Mouse (Mus musculus): Measurements from ENCODE around the gene Bub1.

Gene Bub1

DNA sequence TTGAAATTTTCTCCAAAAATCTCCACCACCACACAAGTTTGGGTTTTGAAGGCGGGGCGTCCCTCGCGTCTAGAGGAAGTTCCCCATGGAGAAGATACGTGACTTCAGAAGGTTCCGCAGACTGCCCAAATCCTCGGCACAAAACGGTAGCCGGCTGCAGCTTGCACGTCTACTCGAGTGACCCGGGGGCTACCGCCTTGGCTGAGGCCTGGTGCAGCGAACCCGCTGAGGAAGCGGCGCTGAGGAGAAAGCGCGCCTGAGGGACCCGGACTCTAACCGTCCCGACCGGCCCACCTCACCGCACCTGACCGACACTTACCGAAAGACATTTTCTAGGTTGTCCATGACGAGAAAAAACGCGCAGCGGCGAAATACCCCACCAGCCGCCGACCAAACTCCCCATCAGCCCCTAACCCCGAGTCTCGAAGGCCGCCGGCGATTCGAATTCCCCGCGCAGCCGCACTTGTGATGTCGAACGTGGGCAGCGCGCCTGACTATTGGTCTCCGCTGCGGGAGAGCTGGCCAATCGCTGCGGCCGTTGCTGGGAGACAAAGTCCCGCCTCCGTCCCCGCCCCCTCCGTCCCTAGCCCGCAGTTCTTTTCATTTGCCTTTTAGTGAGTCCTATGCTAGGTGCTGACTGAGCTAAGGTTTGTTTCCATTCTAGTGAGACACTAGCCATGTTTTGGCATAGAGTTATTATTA is at the start of gene Bub1:
Bub1 (minus strand) TSS at position 465 of the 702 bp plus-strand sequence.
- in situ Hi-C loops (cut with MboI, MseI): no loop called here

DNA sequence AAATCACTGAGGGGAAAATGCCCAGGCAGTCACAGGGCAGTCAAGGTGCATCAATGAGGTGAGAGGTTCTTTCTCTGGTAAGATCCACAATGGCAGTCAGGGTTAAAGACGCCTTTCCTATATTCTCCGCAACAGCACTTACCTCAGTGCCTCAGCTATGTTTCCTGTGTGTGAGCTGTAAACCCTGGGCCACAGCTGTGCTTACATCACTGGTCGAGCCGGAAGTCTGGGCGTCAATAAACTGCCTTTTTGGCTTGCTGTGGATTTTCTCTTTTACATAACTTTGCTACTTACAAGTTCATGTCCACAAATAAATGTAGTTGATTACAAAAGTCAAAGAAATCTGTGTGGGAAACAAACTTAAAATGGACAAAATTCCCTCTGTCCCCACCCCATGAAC is 49.4 kb upstream of the Bub1 start:
- in situ Hi-C loops (cut with MboI, MseI): no loop called here

DNA sequence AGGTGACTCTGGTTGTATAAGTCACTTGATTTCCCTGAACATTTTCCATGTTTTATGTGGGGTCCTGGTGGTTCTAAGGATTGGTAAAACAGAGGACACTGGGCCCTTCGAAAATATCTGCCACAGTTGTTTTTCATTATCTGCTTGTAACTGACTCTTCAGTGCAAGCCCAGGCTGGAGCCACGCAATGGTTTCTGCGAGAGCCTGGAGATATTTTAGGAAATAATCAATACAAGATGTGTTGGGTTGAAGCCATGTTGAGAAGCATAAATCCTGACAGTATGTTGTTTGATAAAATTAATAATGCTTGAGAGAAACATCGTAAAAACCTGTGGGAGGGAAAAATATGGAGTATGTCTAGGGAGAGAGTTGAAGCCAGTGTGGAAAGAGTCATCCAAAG is 32.7 kb upstream of the Bub1 start:
- in situ Hi-C loops (cut with MboI, MseI): no loop called here

DNA sequence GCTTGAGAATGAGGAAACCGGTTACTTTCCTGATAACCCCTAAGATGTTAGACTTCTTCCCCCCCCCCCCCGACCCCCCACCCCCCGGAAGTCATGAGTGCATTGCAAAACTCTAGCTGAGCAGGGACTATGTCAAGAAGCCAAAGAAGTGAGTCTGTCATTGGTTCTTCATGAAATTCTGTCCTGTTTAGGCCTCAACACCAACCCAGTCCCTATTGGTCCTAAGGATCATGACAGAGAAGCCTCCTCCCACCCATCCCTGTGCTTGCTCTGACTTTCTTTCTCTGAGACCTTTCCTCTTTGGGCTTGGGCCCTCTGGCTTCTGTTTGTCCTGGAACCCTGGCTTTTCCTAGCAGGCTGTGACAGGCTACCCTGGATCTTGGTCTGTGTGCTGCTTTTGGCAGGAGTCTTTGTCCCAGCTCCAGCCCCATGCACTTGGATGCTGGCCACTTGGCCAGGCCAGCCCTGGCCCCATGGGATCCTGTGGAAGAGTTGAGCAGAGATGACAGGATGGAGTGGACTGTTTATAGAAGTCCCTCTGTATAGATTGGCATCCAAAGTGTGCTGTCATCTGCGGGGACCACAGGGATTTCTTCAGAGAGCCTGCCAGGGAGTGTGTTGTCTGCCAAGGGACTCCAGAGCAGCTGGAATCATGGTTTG is 22.8 kb upstream of the Bub1 start:
- in situ Hi-C loops (cut with MboI, MseI): no loop called here

DNA sequence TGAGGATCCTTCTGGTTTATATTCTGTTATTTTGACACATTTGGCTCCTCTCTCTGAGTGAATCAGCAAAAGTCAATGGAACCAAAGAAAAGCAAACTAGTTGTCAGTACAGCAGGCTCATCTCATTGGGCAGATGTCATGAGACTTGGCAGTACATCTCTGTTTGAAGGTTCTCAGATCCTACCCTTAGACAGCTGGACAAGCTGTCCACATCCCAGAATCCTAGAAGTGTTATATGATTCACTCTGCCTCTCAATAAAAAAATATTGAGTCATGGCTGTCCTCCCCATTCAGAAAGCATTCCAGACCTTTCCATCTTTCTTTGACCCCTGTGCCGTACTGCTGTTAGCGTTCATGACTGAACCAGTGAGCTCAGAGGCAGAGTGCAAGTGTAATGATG is 18.7 kb upstream of the Bub1 start:
- in situ Hi-C loops (cut with MboI, MseI): no loop called here

DNA sequence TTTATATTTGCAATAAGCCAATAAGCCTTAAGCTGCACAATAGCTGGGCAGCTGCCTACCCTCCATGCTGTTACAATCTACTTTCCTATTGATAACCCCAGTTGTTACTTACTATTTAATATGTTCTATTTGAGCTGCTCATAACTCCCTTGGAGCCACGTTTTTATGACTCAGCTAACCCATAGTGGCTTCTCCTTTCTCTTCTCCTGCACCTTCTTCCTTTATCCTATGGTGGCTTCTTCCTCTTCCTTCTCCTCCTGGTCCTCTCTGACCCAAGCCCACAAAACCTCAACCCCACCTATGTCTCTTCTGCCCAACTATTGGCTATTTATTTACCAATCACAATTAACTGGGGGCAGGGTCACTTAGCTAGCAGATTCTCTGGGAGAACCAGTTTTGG is 14.9 kb upstream of the Bub1 start:
- in situ Hi-C loops (cut with MboI, MseI): no loop called here

DNA sequence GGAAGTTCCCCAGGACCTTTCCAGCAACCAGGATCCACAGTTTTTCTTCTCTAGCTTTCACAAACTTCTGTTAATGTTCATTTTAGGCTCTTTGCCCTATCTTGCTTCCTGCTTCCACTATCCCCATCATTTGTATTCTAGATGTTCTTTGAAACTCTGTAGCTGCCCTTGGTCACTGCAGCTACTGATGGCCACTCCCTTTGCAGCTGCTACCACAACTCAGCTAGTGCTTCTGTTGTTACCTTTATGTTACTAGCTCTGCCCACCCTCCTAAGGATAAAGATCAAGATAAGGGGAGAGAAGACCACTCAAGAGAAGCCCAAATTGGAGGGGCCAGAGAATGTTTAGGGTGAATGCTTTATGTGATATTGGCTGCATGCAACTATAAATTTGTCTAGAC is 14.3 kb upstream of the Bub1 start:
- in situ Hi-C loops (cut with MboI, MseI): no loop called here

DNA sequence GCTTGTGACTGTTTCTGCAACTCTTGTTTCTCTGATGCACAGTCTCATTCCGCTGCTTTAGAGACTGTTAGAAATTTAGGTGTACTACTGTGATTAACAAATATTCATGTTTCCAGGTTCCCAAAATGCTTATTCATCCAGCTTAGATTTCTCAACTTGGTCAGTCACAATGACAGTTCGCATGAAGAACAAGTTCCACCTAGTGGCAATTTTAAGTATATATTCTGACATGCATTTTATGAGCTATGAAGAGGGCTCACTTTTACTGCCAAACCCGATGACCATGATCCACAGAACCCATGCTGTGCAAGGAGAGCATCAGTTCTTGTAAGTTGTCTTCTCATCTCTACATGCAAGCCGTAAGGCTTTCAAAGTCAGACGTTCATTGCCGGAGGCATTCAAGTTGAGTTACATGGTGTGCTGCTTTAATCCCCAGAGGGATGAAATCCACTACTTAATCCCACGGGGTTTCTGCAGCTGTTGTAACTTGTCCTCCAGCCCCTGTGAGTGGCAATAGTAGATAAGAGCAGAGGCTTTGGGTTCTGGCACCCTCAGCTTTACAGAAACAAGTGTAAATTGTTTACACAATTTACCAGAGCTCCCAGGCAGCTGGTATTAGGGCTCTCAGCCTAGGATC is 13.8 kb upstream of the Bub1 start:
- in situ Hi-C loops (cut with MboI, MseI): no loop called here

DNA sequence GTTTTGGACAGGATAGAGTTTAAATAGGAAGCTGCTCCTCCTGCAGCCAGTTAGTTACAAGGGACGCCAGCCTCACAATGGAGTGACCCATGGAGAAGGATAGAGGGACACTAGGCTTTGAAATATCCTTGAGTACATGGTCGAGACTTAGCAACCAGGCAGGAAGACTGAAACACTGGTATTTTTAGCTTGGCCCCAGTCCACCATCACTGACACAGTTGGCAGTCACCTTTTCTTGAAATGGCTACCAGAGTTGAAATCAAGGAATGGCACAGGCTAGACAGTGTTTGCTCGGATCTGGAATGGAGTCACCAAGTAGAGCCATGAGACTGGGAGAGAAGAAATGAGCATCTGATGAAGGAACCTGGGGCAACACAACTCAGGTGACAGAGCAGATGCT is 10.8 kb upstream of the Bub1 start:
- in situ Hi-C loops (cut with MboI, MseI): no loop called here

DNA sequence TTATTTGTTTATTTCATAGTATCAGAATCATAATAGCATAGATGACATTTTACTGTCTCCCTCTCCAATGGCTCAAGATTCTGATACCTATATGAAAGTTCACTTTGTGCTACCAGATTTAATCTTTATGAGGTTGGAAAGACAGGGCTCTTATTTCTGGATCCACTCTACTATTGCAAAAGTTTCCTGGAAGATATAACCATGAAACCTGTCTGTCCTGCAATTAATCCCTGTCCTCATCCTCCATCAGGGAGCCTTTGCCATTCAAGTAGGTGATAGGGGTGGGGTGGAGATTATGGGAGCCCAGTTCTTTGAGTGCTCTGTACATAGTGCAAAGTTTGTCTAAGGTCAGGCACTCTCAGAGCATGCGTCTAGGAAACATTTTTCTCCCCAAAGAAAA is 9.7 kb upstream of the Bub1 start:
- in situ Hi-C loops (cut with MboI, MseI): no loop called here

DNA sequence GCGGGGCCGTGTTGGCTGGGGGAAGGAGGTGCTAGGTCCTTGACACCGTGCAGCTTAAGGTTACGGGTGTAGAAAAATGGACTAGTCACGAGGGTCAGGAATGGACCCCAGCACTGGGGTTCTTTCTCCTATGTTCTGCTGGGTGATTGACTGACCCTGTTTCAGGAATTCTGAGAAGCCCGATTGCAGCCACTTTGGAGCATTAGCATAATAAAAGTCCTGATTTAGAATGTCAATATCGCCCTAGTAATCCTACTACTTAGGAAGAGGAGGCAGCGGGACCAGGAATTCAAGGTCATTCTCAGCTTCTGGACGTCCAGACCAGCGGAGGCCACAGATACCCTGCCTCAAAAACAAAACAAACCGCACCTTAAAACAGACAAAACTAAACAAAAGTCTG is 7.8 kb upstream of the Bub1 start:
- in situ Hi-C loops (cut with MboI, MseI): no loop called here

DNA sequence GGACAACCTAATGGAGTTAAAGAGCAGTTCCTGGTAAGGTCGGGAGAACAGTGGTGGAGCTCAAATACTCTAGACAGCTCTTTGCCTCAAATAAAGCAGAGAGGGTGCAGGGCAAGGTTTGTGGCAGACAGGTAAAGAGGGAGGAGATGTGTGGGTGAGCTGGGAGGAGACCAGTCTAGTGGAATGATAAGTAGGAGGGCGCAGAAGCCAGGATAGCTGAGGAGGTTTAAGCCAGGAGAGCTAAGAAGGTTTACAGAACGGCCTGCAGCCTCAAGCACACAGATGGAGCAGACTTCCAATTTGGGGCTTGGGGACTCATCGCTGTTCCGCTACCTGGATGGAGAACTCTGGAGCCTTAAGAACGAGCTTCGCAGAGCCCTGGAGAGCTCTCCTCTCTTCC is 6.9 kb upstream of the Bub1 start, which contains the start of gene Acoxl:
Acoxl (plus strand) TSS at position 301 of the 400 bp plus-strand sequence.
- in situ Hi-C loops (cut with MboI, MseI): no loop called here

DNA sequence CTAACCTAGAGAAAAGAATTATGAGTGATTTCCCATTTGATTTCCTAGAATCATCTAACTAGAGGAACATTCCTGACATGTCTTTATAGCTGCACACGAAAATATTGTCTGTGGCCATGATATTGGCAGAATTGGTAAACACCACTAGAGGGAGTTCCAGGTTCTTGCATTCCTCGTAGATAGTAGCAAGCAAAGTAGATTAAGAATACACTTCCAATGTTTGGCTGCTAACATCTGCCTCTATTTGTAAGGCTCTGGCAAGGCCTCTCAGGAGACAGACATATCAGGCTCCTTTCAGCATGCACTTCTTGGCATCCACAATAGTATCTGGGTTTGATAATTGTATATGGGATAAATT is 1.1 kb upstream of the Bub1 start:
- in situ Hi-C loops (cut with MboI, MseI): no loop called here

DNA sequence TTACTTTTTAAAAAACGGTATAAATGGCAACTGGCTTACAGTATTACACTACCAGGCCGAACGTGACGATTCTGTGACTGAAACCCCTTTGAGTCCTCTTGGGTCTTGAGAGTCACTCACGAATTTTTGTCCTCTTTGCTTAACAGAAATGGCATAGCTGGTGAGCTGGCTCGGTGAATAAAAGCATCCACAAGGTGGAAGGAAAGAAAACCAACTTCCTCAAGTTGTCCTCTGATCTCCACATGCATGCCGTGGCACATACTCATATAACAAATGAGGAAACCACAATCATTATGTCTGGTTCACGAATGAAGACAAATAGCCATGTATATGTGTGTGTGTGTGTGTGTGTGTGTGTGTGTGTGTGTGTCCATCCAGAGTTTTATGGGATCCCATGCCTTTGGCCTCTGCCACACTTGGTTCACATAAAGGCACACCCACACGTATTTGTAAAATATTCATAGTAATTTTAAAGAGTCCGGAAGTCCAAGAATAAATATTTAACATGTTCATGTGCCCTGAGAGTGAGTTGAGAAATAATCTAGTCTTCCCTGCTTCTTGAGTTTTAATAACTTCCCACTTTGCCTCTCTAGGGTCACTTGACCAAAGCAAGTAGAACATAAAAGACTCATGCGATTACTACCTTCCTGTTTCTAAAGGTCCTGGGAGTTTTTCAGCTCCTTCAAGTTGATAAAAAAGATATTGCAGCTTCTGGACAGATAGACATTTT is 603 bp upstream of the Bub1 start:
- in situ Hi-C loops (cut with MboI, MseI): no loop called here

DNA sequence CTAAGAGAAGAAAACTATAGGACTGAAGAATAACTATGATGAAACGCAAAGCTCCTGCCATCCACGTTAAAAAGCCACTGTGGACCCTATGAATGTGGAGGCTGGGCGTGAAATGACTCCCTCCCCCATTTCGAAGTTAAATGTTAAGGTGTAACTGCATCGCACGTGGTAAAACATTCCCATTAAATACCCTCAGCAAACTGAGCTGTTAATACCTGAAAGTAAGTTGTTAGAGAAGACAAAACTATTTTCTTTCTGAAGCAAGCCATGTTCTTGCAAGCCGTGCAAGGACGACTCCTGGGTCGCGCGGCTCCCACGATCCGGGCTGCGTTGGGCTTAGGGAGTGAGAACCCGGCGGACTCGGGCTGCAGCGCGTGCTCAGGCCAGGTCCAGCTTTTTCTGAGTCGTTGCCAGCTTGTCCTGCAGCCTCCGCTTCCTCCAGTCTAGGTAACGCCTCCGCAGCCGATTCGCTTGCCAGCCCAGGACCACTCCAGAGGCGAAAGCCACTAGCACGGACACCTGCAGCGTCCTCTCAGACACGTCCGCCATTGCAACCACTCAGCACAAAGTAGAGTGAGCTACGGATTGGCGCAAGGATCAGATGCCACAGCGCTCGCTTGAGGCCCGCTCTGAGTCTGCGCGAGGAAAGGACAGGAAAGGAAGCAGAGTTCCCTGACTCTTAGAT is 39.6 kb downstream of the Bub1 start, which contains the start of gene Mtln:
Mtln (minus strand) TSS at position 570 of the 685 bp plus-strand sequence.
- in situ Hi-C loops (cut with MboI, MseI): no loop called here

DNA sequence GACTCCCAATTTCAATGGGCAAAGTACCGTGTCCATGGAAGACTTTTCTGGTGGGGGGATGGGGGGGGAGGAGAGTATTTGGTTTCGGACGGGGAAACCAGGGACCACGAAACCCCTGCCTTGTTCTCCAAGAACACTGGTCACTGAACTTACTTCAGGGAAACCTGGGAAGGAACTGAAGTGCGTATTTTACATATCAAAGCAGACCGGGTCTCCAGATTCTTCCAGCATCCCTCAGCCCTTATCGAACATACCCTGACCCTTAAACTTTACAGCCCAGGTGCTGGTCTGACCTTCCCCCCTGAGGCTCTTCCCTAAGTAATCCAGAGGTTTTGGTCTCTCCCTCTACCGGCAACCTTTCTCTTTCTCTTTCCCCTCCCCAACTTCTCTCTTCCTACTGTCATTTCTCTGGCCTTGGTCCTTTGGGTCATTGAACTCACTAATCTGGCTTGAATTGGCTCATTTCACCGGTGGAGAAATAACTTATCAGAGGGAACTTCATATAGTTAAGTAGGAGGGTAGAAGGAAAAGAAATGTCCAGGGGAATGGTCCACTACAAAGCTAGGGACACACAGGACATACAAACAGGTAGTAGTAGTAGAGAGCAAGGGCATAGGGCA is 41.9 kb downstream of the Bub1 start:
- in situ Hi-C loops (cut with MboI, MseI): no loop called here

DNA sequence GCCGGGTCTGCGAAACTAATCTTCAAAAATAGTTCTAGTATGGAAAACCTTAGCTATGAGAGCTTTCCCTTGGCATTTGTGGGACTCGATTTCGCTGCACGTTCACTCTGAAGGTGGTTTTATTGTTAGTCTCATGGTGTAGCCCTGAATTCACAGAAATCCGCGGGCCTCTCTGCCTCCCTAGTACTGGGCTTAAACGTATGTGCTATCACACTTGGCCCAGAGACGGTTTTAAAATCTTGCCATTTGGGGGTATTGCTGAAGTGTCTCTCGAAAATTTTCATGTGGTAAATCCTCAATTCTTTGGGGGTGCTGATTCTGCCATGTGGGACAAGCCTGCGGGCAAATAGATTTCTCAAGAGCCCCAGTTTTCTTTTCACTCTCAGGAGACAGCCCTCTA is 42.5 kb downstream of the Bub1 start:
- in situ Hi-C loops (cut with MboI, MseI): no loop called here

DNA sequence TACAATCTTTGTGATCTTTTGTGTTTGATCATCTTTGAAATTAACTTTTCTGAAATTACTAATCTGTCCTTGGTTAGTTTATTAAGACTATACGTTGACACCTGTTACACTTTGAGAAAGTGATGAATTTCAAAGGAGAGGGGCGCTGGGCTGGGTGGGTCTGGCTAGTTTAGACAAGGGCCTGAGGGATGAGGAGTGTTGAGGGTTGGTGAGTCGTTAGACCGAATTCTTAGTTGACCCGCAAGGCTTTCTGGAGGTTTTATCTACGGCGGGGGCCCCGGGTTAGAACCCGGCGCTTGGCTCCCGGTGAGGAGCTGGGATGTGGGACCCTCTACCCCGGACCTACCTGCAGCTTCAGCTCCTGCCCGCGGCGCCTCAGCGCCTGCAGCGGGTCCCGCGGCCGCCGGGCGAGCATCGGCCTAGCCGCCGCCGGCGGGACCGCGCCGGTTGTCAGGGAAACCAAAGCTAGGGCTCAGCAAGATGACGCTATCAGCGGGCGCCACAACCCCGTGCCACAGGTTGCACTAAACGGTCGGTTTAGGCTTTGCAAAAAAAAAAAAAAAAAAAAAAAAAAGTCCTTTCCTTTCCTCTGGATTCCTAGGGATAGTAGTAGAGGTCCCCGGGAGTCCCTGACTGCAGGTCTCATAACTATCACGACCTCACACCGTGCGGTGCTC is 43.1 kb downstream of the Bub1 start, which contains the start of gene Nphp1:
Nphp1 (minus strand) TSS at position 458 of the 677 bp plus-strand sequence.
- in situ Hi-C loops (cut with MboI, MseI): no loop called here

DNA sequence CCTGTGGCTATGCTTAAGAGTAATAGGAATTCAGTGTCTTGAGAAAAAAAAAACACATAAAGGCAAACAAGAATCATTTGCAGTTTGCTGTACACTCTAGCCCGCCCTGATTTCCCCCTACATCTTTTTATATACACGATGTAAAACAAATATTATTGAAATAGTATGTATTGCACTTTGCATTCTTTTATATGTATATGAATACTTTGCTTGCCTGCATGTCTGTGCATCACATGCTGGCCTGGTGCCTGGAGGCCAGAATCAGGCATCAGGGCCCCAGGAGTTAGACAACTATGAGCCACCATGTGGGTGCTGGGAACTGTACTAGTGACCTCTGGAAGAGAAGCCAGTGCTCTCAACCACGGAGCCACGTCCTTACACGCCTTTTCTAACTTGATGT is 44.4 kb downstream of the Bub1 start:
- in situ Hi-C loops (cut with MboI, MseI): no loop called here

DNA sequence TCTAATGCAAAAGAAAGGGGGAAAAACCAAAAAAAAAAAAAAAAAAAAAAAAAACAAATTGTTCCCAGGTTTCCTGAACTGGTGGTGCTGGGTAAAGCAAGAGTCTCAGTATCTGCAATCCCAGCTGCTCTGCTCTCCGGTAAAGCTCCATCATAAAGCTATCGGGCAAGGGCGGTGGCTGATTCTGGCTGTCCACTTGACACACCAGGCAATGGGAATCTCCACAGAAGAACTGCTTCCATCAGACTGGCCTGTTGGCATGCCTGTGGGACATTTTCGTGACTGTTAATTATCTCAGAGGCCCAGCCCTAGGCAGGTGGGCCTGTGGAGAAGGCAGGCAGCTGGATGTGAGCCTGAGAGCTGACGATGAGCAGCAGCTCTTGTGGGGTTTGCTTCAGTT is 53.2 kb downstream of the Bub1 start:
- in situ Hi-C loops (cut with MboI, MseI): no loop called here

DNA sequence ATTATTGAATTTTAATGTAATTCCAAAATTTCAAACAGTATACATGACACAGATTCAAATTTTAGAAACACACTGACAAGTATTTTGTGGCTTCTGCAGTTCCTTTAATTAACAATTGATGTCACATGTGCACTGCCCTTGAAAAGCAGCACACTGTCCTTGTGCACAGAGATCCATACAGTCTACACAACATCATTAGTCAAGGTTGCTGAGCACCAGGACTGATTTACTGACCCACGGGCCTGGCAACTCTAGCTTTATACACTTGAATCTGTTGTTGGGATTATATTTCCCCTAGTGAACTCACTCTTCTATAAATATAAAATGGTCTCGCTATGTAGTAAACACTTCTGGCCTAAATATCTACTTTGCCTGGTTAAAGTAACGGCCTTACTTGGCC is 56.7 kb downstream of the Bub1 start:
- in situ Hi-C loops (cut with MboI, MseI): no loop called here

Data from T-helper 1 cell (primary cell).